Mouse (Mus musculus): Measurements from ENCODE around the gene Optc. TPM values are rescaled to one million over a fixed set of nuclear protein-coding genes. Genes with fewer than 3 reads are reported as not detected.
A peak's percentile ranks its signal among the peaks of the same experiment; 100 is the strongest.

Optc gene
- total RNA-seq, 2 experiments from 2014 or later, result 0.19 TPM; not detected in 1

DNA sequence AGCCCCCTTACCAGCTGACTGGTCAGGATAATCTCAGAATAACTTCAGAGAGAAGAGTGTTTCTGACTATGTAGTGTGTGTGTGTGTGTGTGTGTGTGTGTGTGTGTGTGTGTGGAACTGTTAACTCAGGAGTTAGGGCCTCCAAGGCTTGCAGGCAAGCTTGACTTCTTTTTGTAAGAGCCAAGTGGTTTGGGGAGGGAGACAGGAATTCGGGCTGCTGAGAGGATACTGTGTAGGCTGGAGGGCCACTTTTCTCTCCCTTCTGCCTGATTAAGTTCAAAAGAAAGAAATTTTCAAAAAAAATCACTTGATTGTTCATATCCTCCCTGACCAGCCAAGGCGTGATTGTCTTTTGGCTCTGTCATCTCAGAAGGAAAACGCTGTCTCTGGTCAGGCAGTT is 12.6 kb upstream of the Optc start:
- no peak for DNase-seq (ENCODE audit: low spot score)

DNA sequence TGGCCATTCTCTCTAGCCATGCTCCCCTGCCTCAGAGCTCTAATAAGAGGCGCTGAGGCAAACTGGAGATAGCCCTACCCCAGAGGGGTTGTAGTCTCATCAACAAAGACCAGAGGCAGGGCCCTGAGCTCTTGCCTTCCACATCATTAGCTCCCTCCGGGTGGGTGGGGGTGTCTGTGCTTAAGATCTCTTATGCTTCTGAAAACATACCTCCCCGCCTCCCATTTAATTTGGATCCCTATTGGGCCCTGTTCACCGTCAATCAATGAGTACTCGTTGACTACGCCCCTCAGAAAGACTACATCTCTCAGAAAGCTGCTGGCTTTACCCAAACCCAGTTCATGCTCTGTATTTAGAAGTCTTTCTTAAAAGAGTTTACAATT is 10.3 kb upstream of the Optc start:
- DNase-seq (ENCODE audit: low spot score), result peak; percentile 59

DNA sequence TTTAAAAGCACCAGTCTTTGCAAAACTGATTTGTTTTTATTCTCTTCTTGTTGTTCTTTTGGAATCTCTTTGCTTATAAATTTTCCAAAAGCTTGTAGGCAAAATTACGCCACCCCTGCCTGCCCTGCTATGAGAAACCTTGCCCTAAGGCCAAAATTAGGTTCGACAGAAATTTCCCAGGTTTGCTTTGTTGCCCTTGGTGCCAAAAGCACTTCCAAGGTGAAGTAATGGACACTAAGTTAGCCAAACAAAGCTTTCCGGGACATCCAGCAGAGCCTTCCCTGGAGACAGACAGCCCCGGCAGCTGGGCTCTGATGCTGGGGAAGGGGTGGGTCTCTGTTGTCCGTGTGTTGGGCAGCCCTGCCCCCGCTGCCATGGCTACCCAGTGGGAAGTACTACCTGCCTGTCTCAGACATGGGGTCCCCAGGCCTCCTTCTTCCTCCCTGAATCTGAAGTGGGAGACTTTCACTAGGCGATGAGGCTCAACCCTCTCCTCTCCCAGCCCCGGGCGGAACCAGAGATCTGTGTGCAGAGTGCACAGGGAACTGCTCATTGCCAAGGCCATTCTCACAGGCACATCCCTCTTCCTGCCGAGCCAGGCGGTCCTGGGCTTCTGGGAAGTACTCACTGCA is 9.8 kb upstream of the Optc start:
- peak; percentile 62 for DNase-seq (ENCODE audit: low spot score)

DNA sequence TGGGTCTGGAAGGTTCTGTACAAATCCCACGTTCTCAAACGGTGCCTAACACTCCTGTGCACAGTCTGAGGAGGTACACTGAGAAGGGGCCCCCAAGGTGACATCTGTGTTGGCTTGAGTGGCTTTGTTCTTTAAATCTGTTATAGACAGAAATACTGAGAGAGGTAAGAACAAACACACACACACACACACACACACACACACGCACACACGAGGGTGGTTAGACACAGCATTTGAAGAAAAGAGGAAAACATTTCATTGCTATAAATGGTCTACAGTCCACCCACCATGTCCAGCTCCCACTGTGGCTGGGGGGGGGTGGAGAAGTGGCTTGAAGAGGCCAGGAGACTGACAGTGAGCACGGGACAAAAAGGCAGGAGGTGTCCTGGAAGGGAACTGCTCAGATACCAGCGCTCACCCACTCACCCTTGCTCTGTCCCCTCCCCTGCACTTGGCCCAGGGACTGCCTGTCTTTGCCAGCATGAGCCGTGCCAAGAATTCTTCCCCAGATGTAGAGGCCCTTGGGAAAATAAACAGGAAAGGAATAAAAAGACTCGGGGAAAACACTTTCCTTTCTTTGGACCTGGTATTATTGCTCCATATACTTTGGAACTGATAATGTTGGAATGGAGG is 8.0 kb upstream of the Optc start:
- DNase-seq (ENCODE audit: low spot score), result peak; percentile 87

DNA sequence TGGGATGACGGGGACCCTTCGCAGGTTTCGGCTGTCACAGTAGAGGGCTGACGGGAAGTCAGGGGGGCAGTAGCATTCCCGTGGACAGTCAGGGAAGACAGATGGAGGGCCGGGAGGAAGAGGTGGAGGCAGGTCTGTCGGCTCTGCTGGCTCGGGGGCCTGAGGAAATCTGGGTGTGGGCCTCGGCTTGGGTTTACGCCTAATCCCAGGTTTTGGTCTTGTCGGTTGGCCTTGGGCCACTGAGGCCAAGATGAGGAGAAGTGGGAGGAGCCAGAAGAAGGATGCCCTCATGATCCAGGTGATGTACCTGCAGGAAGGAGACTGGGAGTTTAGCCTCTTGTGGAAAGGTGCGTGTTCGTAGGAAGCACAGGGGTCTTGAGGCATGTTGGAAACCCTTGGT is 7.3 kb upstream of the Optc start:
- no peak for DNase-seq (ENCODE audit: low spot score)

DNA sequence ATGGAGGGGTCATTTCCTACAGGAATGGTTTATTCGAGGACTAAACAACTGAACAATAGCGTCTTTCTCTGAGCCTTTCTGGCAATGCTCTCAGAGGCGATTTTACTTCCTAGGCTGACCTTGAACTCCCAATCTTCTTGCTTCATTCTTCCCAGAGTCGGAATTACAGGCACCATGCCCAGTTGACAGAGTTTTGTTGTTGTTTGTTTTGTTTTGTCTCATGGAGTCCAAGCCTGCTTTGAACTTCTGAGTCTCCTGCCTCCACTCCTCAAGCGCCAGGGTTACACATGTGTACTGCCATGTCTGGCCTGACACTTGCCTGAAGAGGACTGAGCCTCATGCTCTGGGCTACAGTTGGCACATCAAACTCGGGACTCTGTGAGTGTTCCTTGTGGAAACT is 5.2 kb upstream of the Optc start:
- no peak for DNase-seq (ENCODE audit: low spot score)

DNA sequence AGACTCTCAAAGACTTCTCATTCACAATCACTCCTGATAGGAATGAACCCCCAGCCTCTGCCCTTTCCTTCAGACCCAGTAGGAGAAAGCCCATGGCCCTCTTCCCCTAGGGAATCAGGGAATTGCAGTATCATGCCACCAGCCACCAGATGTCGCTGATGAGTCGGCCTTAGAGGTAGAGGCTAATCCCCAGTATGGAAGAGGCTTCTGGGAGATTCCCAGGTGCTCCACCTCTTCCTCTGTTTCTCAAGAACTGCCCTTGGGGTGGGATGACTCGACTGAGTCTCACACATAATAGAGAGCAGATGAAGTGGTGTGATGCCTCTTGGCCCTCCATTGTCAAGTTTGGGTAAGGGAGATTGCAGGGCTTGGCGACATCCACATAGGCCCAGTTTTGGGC is 3.7 kb upstream of the Optc start:
- DNase-seq (ENCODE audit: low spot score), result peak; percentile 76

DNA sequence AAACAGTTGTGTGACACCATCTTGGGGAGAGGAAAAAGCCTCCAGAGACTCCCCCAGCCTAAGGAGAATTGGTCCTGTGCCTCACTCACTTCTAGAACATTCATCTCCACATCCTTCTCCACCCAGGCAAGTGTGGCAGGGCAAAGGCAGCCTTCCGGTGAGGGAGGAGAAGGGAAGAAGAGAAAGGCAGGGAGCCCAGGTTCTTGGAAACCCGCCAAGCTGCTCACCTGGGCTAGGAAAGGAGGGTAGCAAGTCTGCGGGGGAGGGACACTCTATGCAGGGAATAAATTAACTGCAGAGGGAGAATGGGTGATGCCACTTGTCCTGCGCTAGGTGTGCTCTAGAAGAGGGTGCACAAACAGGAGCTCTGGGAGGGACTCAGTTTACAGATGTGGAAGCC is 3.2 kb upstream of the Optc start:
- DNase-seq (ENCODE audit: low spot score), result no peak

DNA sequence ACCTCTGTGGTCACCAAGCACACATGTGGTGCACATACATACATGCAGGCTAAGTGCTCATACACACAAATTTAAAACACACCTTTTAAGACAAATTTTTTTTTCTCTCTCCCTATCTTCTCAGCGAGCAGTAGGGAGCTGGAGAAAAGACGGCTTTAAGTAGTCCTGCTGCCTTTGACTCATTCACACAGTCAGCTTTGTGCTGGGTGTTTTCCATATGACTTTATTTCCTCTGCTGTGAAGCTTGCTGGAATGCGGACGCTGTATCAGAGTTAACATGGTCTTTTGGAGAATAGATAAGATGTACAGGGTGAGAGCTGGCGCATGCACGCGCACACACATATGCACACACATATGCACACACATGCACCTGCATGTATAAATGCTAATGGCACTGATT is 2.3 kb upstream of the Optc start:
- no peak for DNase-seq (ENCODE audit: low spot score)

DNA sequence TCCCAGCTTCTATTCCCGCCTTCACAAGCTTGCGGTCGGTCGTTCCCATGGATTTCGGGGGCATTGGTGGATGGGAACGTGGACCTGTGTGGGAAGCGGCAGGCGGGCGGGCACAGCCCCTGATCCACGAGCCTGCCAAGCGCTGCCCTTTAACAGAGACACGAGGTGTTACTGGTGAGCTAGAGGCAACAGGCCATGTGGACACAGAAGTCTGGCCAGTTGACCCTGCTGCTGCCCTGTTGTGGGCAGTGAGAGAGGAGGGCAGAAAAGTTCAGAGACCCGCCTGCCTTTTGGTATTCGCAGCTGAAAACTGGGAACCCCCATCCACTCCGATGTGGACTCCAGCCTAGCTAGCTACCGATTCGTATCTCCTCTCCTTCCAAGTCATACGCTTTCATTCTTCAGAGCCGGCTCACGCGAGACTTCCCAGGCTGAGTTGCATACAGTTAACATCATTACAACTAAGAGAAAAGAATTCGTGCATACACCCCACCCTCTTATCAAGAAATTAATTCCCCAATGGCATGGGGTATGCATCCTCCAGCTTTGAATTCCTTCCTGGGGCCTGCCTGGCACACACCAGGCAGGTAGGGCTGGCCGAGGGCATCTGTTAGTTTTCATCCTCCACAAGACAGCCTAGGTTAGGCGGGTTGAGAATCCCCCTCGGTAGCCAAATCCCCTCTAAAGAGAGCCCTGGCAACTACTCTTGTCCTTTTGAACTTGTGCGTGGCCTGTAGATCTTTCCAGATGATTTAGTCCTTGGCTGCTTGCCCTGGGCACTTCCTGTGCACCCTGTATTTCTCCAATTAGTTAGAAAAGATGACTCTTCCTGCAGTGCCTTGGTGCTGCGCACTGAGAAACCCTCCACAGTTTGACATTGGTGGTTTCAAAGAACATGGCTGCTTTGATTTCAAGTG is 1.1 kb upstream of the Optc start:
- DNase-seq (ENCODE audit: low spot score), result peak; percentile 46

DNA sequence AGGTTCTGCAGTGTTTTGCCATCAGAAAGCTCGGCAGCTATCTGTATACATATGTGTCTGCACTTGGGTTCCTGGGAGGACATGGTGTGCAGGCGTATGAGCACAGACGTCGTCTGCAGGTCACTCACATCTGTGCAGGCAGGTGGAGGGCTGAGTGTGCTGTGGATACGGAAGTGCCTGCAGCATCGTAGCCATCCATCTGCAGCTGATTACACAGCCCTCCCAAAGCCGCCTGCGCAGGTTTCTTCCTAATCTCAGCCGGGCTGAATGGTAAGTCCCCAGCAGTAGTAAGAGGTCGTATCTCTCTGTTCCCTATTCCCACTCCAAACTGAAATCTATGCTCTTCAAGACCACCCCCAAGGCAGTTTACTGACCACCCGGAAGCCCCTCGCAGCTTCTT is 1.4 kb downstream of the Optc start:
- DNase-seq (ENCODE audit: low spot score), result no peak

DNA sequence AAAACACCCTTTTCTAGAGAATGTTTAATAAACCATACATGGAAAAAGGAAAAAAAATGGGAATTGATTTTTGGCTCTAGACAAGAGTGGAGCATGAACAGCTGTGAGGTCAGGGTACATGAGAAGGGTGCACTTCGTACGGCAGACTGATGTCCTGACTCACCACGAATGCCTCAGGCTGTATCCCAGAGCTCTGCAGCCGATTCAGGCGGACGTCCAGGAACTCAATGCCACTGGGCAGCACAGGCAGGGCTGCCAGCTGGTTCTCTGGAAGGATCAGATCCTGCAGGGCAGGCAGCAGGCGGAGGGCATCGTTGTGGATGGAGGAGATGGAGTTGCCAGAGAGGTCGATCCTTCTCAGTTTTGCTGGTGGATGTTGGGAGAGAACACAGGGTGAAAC is 7.0 kb downstream of the Optc start:
- no peak for DNase-seq (ENCODE audit: low spot score)

DNA sequence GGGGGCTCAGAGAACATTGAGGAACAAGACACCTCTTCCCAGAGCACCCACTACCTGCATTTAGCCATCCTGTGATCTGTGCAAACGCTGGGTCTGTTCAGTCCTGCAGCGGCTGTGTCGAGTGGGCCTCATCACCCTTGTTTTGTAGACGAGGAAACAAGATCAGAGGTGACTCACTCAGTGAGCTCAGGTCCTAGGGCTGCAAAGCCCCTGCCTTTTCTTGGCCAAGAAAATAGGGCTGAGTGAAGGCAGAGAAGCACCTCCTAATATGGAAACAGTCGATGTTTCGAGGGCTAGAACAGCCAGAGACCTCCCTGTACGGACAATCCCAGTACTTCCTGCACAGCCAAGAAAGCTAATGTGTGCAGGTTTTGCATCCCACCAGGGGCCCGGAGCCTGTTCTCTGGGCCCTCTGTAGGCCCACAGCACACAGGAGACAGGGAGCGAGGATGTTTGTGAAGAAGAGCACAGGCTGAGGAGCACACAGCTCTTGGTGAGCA is 8.7 kb downstream of the Optc start:
- no peak for DNase-seq (ENCODE audit: low spot score)

DNA sequence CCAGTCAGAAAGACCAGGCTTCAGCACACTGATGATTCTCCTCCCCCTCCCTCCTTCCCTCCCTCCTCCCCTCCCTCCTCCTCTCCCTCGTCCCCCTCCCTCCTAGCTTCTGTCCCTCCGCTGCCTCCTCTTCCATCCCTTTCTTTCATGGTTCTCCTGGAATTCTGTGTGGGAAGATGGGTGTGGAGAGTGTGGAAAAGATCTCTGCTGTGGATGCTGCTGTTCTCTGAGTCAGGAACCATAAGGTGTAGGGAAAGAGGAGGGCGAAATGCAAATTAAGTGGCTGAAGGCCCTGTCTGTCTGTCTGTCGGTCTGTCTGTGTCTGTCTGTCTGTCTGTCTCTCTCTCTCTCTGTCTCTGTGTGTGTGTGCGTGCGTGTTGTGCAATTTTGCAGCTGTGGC is 10.5 kb downstream of the Optc start:
- DNase-seq (ENCODE audit: low spot score), result no peak

DNA sequence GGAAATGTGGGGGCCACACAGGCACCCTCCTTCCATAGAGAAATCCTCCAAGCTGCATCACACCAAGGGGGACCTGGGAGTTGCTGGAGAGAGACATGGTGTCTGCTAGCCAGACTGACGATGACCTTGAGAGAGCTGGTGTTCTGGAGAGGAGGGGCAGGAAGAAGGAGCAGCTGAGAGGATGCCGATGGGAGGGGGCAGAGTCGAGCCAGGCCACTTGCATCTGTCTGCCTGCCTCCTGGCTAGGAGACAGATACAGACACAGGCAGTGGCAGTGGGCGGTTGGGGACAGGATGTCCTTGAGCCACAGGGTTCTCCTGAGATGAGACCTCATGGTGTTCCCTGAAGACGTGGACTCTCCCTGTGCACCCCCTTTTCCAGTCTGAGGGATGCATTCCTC is 16.3 kb downstream of the Optc start:
- DNase-seq (ENCODE audit: low spot score), result peak; percentile 38

DNA sequence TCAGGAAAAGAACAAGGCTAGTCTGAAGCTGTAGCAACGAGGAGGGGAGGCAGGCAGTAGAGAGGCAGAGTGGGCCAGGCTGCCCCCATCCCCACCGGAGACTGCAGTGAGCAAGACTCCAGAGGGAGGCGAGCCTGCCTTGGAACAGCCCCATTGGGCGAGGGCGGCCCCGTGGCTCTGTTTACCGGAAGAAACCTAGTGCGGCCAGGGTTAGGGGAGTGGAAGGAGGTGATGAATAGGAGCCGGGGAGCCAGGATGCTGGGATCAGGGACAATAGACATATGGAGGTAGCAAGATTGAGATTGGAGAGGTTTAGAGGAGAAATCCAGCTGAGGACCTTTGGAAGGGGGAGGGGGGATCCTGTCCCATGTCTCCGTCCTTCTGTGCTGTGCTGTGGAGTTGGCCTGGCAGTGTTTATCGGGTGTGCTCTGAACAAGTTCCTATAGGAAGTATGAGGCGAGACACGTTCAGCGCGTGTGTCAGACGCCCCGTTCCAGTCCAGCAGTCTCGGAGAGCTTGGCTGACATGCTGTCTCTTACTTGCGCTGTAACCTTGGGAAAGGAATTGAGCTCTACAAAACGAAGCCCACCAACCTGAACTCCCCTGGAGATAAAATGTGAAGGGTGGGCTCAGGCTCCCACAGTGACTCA is 17.7 kb downstream of the Optc start:
- DNase-seq (ENCODE audit: low spot score), result no peak

DNA sequence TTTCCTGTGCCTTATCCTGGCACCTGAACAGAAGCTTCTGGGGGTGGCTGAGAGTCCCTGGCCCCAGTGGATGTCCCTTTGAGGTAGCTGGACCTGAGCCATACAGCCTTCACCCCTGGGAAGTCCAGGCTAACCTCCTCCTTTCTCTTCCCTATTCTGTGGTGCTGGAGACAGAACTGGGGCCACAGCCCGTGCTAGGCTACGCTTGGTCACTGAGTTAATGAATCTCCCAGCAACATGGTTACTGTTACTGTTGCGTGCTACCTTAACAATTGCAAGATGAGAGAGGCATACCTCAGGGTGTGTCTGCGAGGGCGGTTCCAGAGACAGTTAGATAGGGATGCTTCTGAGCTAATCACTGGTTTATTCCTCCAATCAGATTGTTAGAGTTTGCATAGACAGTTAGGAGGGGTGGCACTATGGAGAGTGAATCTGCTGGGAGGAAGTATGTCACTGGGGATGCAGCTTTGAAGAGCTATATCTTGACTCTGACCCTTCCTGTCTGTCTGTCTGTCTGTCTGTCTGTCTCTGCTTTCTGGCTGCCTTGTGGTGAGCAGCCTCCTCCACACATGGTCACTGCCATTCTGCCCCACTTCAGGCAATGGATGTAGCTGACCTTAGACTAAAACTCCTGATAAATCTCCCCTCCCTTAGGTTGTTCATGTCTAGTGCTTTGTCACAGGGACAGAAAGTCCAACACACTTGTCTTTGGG is 20.1 kb downstream of the Optc start:
- DNase-seq (ENCODE audit: low spot score), result no peak

DNA sequence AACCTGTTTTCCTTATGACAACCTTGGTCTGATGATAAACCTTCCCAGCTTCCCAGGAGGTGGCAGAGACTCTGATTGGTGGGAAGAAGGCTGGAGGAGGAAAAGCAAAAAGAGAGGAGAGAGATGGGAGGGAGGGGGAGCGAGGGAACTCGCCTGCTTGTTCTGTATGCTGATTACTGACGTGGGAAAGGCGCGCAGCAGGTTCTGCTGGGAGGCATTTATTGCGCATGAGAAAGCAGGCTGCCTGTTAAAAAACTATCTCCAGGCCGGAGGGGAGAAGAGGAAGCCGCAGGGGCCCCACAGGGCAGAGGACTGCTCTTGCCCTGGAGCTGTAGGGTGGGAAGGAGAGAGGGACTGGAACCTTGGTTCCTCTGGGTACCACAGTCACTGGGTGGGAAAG is 20.8 kb downstream of the Optc start:
- DNase-seq (ENCODE audit: low spot score), result no peak

DNA sequence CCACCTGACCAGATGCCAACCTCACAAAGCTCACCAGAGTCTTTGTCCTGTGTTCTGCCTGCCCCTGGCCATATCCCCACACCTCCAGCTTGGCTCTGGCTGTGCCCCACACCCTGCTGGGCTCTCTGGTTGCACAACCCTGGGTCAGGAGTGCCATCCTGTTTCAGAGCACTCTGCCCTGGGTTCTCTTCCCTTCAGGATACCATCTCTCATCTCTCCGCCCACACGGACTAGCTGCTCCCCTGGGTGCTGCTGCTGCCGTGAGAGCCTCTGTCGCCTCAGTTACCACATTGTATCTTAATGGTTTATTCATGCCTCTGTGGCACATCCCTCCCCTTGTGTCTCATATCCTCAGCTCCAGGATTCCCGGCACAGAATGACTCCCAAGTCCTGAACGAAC is 21.4 kb downstream of the Optc start:
- DNase-seq (ENCODE audit: low spot score), result no peak

DNA sequence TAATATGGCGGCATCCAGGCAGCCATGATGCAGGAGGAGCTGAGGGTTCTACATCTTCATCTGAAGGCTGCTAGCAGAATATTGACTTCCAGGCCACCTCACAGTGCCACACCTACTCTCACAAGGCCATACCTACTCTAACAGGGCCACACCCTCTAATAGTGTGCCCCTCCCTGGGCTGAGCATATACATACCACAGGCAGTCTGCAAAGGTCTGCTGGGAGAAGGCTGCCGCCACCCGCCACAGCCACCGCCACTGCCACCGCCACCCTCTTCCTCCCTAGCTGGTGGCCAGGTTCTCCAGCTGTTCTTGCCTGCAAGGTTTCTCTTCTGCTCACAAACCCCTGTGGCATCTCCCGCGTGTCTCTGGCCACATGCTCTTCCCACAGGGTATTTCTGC is 22.0 kb downstream of the Optc start:
- no peak for DNase-seq (ENCODE audit: low spot score)

DNA sequence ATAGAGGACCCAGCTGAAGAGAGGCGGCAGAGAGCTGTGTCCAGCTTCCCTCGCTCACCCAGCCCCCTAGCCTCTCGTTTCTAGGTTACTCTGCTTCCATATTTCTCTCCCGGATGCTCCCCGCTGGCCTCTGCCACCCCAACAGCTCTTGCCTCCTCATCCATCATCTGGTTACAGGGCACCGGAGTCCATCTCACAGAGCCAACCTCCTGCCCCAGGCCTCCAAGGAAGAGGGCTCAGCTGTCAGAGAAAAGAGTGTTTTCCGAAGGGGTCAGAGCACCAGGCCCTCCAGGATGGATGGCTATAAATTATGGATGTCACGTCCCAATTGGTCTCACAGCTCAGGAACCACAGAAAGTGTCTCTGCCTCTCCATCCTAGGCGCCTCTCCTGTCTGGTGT is 23.1 kb downstream of the Optc start:
- no peak for DNase-seq (ENCODE audit: low spot score)

Data from gastrocnemius, adult 18-20 months (tissue).